Mouse (Mus musculus) forebrain, postnatal 0 days (tissue): ENCODE data around the gene Kctd12. TPM values are rescaled to one million over a fixed set of nuclear protein-coding genes. Genes with fewer than 3 reads are reported as not detected.

Source experiments
- ATAC-seq: fragments of 200-750 bp; cut with Nextera tagmentation; 2 replicates; pipeline ENCODE4 v1.8.0; 2017; ENCODE audit warnings: mild to moderate bottlenecking, moderate library complexity
- DNase-seq: peaks from one replicate; pipeline ENCODE4 v3.0.0-alpha.2; 2015
- H3K27ac ChIP-seq: fragments of 300-500 bp; sonication (generic); 2 replicates; pipeline ENCODE4 v1.5.1; 2014; ENCODE audit warnings: low read depth, mild to moderate bottlenecking, antibody characterized with exemption, low read length, moderate library complexity, mixed read lengths
- H3K27me3 ChIP-seq: fragments of 300-500 bp; sonication (generic); 2 replicates; pipeline ENCODE4 v1.6.1; 2014; ENCODE audit warnings: mild to moderate bottlenecking, low read length, mixed read lengths; ENCODE audit not compliant: insufficient read depth
- H3K36me3 ChIP-seq: fragments of 300-500 bp; sonication (generic); 2 replicates; pipeline ENCODE4 v1.6.1; 2014; ENCODE audit warnings: mild to moderate bottlenecking, moderate library complexity; ENCODE audit not compliant: insufficient read depth
- H3K4me1 ChIP-seq: fragments of 300-500 bp; sonication (generic); 2 replicates; pipeline ENCODE4 v1.6.1; 2014; ENCODE audit warnings: antibody characterized with exemption; ENCODE audit not compliant: insufficient read depth
- H3K4me2 ChIP-seq: fragments of 300-500 bp; sonication (generic); 2 replicates; pipeline ENCODE4 v1.6.1; 2014; ENCODE audit warnings: low read depth, mild to moderate bottlenecking, moderate library complexity
- H3K4me3 ChIP-seq: fragments of 300-500 bp; sonication (generic); 2 replicates; pipeline ENCODE4 v1.5.1; 2014; ENCODE audit warnings: low read depth, low read length, mixed read lengths
- H3K9ac ChIP-seq: fragments of 300-500 bp; sonication (generic); 2 replicates; pipeline ENCODE4 v1.6.1; 2014; ENCODE audit warnings: mild to moderate bottlenecking
- H3K9me3 ChIP-seq: fragments of 300-500 bp; sonication (generic); 2 replicates; pipeline ENCODE4 v1.6.1; 2016; ENCODE audit warnings: low read length
- CTCF ChIP-seq: sonication (generic); IDR thresholded peaks from 2 replicates; pipeline ENCODE4 v1.5.1; 2016; ENCODE audit warnings: antibody characterized with exemption, control low read depth, low read depth
- WGBS: fragments of 180-500 bp; shearing (Covaris S2); extraction: QIAGEN DNeasy Blood & Tissue Kit; methylation state at CpG from one replicate; pipeline ENCODE4 v1.1.7; 2014; 5-methylcytosine and 5-hydroxymethylcytosine counted together
- polyA plus RNA-seq: library from polyadenylated mRNA; unstranded; fragments of >200 nt; fragmentation: Nextera tagmentation; extraction: Ambion mirVana; gene quantifications from 2 replicates; pipeline ENCODE4 v1.2.1, GENCODE M21; 2015
- total RNA-seq: library from RNA; depleted of rRNA; stranded (reverse); fragments of >200 nt; gene quantifications from 2 replicates; pipeline ENCODE4 v1.2.3, GENCODE M21; 2014; rRNA removed

Kctd12 gene
- total RNA-seq = 101 TPM in 2 replicates
- 12.4 and 14.3 TPM in 2 replicates for polyA plus RNA-seq

GRCm38 (mm10) chr14:102982627-102983540 is at the start of gene Kctd12:
Kctd12 (minus strand) TSS chr14:102982637.
- Histone ChIP-seq H3K4me1 (0 out of 2 replicates have a peak, but pooled peaks cover 5% of the 10 kb centered on the region), H3K4me2 (peak within 1 kb of the TSS; percentile 88), H3K27ac (peak within 1 kb of the TSS; percentile 82), H3K9ac (peak within 1 kb of the TSS; percentile 80), H3K4me3 (peak within 1 kb of the TSS; percentile 75), H3K36me3 (no peaks in the 10 kb centered on the region), H3K27me3 (no peaks in the 10 kb centered on the region), H3K9me3 (no peaks in the 10 kb centered on the region)
- peak; percentile 88 for ATAC-seq
- 7% methylated on average over 54 of the region's 66 CpGs for WGBS
- peak; percentile 83 for DNase-seq
- TF ChIP-seq CTCF = peak; percentile 66

GRCm38 (mm10) chr14:103029203-103029602 is 46.8 kb upstream of the Kctd12 start:
- TF ChIP-seq CTCF = no peak
- ATAC-seq = no peak
- no peaks in the 10 kb centered on the region for H3K36me3 ChIP-seq
- H3K27ac ChIP-seq = no peak overlapping the region
- 92% methylated on average over 2 of the region's 2 CpGs for WGBS
- no peaks in the 10 kb centered on the region for H3K27me3 ChIP-seq
- H3K9ac ChIP-seq = no peak overlapping the region
- no peaks in the 10 kb centered on the region for H3K9me3 ChIP-seq
- no peak overlapping the region for H3K4me3 ChIP-seq
- DNase-seq = no peak
- no peaks in the 10 kb centered on the region for H3K4me1 ChIP-seq
- no peak overlapping the region for H3K4me2 ChIP-seq

- Histone ChIP-seq H3K4me2 (no peak overlapping the region), H3K4me1 (no peaks in the 10 kb centered on the region), H3K4me3 (no peak overlapping the region), H3K27ac (no peak overlapping the region), H3K36me3 (no peaks in the 10 kb centered on the region), H3K9ac (no peak overlapping the region), H3K9me3 (no peaks in the 10 kb centered on the region), H3K27me3 (no peaks in the 10 kb centered on the region)
- no peak for TF ChIP-seq CTCF
- 25% methylated on average over 2 of the region's 2 CpGs for WGBS
- no peak for ATAC-seq
- no peak for DNase-seq
Measured at GRCm38 (mm10) chr14:103020046-103020445, 37.6 kb upstream of the Kctd12 start.

GRCm38 (mm10) chr14:103017009-103017408 is 34.6 kb upstream of the Kctd12 start:
- WGBS = 71% methylated on average over 5 of the region's 5 CpGs
- DNase-seq (no peak), ATAC-seq (no peak)
- Histone ChIP-seq H3K27ac (no peak overlapping the region), H3K9me3 (no peaks in the 10 kb centered on the region), H3K4me3 (no peak overlapping the region), H3K36me3 (no peaks in the 10 kb centered on the region), H3K4me1 (no peaks in the 10 kb centered on the region), H3K9ac (no peak overlapping the region), H3K27me3 (no peaks in the 10 kb centered on the region), H3K4me2 (no peak overlapping the region)
- no peak for TF ChIP-seq CTCF

- 30% methylated on average over 4 of the region's 4 CpGs for whole genome bisulfite sequencing
- no peak overlapping the region for H3K27ac ChIP-seq
- peak; percentile 70 for DNase-seq
- no peak overlapping the region for H3K4me3 ChIP-seq
- ATAC-seq = peak; percentile 94
- no peak overlapping the region for H3K4me2 ChIP-seq
- H3K27me3 ChIP-seq = no peaks in the 10 kb centered on the region
- no peaks in the 10 kb centered on the region for H3K4me1 ChIP-seq
- TF ChIP-seq CTCF = peak; percentile 83
- no peaks in the 10 kb centered on the region for H3K9me3 ChIP-seq
- H3K9ac ChIP-seq = no peak overlapping the region
- H3K36me3 ChIP-seq = no peaks in the 10 kb centered on the region
Measured at GRCm38 (mm10) chr14:103012563-103013150, 30.2 kb upstream of the Kctd12 start.

GRCm38 (mm10) chr14:103011782-103012181 is 29.3 kb upstream of the Kctd12 start:
- DNase-seq = peak; percentile 67
- Histone ChIP-seq H3K27ac (no peak overlapping the region), H3K36me3 (no peaks in the 10 kb centered on the region), H3K9me3 (no peaks in the 10 kb centered on the region), H3K4me1 (no peaks in the 10 kb centered on the region), H3K27me3 (no peaks in the 10 kb centered on the region), H3K4me2 (no peak overlapping the region), H3K9ac (no peak overlapping the region), H3K4me3 (no peak overlapping the region)
- peak; percentile 74 for TF ChIP-seq CTCF
- peak; percentile 44; the same call in 1 of the 2 replicates for ATAC-seq
- 30% methylated on average over 5 of the region's 5 CpGs for WGBS

- ATAC-seq (no peak), DNase-seq (no peak)
- Histone ChIP-seq H3K4me2 (no peak overlapping the region), H3K36me3 (no peaks in the 10 kb centered on the region), H3K9ac (no peak overlapping the region), H3K4me3 (no peak overlapping the region), H3K9me3 (no peaks in the 10 kb centered on the region), H3K4me1 (no peaks in the 10 kb centered on the region), H3K27ac (no peak overlapping the region), H3K27me3 (no peaks in the 10 kb centered on the region)
- 85% methylated on average over 4 of the region's 4 CpGs for WGBS
- no peak for TF ChIP-seq CTCF
Measured at GRCm38 (mm10) chr14:103007737-103008136, 25.3 kb upstream of the Kctd12 start.
